Mouse (Mus musculus) heart, postnatal 14 days (tissue): ENCODE results near the gene Zfhx3. TPM values are rescaled to one million over a fixed set of nuclear protein-coding genes. Genes with fewer than 3 reads are reported as not detected.

ENCODE experiments used
- DNase-seq, 2 experiments: peaks; one replicate each; pipeline ENCODE4 v3.0.0; 2021 to 2022
- intact Hi-C: fragments of 180-260 bp; cut with DNase I; formaldehyde crosslinking; loops from one replicate; pipeline ENCODE4 v1.15.1; 2025
- total RNA-seq, 2 experiments: library from RNA; stranded (reverse); gene quantifications; 2 replicates each; pipeline ENCODE4 v1.2.3; 2021

Gene Zfhx3
- total RNA-seq, 2 experiments from 2014 or later, result 8.2 to 8.8 TPM

DNA sequence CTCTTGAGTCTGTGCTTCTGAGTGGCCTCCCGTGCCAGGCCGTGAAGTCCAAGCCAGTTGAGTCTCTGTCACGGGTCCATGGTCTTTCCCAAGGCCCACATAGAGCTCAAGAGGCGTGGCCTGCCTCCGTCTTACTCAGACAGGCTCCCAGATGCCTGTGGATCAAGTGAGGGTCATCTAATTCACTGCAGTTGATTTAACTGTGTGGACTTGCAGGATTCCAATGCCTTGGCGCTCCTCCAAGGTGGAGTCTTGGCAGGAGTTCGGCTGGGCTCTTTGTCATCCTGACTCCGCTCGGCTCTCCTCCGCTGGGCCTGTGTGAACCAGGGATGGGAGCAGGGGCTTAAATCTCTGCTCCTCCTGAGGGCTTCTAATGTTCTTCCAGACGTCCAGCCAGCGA lies 855.6 kb downstream of the Zfhx3 start:
- intact Hi-C loops, result loop anchor here (5.0 to 10.0 kb wide), 4 partner anchors 86 to 387 kb away; no protein-coding TSS in a partner anchor
- DNase-seq, result peak; percentile 89 to 92

DNA sequence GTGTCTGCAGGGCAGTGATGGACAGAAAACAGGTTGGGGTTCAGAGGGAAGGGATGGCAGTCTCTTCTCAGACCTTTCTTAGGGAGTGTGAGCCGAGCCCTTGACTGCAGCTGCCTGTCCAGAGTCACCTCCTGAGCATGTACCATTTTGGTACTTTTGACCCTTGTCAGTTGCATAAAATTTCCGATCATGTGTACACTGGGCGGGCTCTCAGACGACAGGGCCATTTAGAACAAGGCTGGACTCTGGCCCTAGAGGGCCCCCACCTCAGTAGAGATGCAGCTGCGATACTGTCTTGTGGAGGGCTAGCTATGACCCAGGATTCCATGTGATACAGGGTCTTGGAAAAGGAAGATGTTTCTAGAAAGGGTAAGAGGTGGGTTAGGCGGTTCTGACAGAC lies 856.8 kb downstream of the Zfhx3 start:
- DNase-seq, result no peak
- intact Hi-C loops, result loop anchor here (5.0 to 10.0 kb wide), 4 partner anchors 87 to 386 kb away; no protein-coding TSS in a partner anchor

DNA sequence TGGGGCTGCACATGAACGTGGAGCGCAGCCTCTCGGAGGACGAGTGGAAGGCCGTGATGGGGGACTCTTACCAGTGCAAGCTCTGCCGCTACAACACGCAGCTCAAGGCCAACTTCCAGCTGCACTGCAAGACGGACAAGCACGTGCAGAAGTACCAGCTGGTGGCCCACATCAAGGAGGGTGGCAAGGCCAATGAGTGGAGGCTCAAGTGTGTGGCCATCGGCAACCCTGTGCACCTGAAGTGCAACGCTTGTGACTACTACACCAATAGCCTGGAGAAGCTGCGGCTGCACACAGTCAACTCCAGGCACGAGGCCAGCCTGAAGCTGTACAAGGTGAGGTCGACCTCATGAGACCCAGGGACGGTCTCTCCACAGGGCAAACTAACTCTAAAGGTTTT lies 857.9 kb downstream of the Zfhx3 start:
- intact Hi-C loops, result no loop called here
- peak in 1 of 2 experiments; percentile 32 for DNase-seq

DNA sequence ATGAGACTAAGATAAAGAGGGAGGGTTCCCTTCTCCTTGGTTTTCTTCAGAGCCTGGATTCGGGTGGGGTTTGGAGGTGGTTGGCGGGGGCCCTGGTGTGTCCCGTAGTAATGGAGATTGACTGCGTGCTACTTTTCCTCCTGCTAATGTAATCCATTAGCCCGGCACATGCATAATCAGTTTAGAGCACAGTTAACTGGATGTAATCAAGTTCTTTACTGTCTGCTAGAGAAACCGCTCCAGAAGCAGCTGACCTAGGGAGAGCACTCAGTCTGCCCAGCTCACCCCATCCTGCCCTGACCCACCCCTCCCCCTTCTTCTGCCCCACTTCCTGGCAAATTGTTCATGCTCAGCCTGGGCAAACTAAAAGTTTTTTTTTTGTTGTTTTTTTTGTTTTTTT lies 860.6 kb downstream of the Zfhx3 start:
- intact Hi-C loops, result no loop called here
- no peak for DNase-seq

DNA sequence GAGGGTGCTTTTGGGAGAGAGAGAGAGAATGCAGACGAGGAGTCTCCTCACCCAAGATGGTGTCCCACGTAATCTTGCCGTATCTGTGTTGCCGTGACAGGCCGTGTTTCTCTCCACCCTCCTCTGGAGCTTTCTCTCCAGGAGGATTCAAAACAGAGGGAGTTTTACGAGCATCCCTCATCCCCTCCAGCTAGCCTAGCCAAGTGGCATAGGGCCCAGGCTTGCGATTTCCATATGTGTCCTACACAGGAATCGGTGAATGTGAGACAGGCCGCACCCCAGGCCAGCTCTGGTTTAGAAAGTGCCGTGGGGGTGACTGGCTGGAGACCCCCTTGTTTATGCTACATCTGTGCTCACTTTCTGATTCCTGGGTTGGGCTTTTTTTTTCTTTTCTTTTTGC lies 869.2 kb downstream of the Zfhx3 start:
- intact Hi-C loops, result no loop called here
- DNase-seq, result peak in 1 of 2 experiments; percentile 27

DNA sequence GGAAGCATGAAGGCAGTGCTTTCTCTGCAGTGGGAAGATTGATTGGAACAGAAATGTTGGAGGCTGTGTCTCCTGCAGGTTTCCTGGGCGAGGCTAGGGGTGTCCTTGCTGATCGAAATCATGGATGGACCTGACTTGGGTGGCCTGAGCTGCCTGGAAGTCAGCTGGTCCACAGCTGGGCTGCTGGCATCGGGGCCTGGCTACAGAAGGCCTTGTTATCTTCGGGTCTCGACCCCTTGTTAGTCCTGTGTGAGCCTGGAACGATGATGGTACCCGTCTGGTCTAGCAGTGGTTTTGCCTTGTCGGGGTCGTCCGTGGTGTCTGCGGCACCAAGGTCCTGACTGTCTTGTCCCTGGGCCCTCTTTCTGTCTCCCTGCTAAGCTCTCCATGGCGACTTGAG lies 870.9 kb downstream of the Zfhx3 start:
- peak; percentile 22 to 33 for DNase-seq
- intact Hi-C loops, result no loop called here

DNA sequence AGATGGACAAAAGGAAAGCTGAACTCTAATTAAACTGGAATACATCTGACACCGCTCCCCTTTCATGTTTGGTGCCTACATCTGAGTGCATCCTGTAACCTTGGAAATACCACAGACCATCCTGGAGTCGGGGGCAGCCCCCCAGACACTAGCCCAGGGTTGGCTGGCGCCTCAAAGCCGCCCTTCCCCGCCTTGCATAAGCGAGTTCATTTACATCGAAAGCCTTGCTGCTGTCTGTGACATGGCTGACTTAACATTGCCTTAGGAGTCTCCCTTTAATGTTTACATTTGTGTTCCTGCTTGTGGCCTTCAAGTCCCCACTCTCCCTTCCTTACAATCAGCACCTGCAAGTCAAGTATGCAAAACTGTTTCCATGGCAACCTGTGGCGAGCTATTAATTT lies 876.8 kb downstream of the Zfhx3 start:
- intact Hi-C loops, result no loop called here
- no peak for DNase-seq

DNA sequence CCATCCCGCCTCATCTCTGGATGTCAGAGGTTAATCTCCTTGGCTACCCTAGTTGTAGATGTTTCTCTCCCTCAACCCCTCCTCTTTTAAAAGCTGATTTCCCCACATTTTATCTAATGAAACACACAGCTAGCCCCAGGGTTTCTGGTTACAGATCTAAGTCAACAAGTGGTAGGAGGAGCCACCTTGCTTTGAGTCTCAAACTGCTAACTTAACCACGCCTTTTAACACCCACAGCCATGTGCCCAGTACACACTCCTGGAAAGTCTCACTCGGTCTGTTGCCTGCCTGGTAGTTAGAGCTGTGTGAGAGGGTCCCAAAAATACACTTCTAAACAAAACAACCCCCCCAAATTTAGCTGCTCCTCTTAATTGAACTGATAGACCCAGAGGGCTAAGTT lies 877.4 kb downstream of the Zfhx3 start:
- no peak for DNase-seq
- intact Hi-C loops, result no loop called here

DNA sequence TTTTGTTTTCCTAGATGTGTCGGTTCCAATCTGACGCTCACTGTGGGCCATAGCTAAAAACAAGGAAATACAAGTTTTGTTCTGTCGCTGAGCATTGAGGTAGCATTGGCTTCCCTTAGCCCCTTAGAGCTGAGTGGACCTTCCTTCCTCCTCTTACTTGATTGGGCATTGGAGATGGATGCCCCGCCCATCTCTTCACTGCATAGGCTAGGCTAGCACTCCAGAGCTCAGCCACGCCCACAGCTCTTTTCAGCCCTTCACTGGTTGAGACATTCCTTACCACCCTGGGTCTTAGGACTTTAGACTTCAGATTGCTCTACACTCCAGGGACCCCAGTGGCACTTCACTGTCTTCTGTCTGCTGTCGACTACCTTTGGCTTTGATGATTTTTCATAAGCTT lies 878.2 kb downstream of the Zfhx3 start:
- intact Hi-C loops, result no loop called here
- peak; percentile 21 to 28 for DNase-seq

DNA sequence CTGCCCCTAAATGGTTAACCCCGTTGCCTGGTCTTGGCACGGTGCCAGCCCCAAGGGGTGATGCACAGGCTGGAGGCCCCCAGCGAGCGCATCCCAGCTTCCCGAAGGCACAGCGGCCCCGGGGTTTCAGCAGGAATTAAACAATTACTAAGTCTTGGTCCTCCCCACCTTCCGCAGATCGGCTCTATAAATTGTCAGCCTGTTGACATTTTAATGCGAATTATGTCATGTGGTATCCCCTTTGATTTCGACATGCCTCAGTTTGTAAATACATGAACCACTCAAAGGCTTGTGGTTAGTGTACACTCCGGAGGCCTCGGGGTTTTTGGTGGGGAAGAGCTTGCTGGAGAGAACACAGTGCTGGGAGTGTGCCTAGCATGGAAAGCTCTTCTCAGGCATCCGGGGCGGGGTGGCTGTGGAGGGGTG lies 880.4 kb downstream of the Zfhx3 start:
- intact Hi-C loops, result no loop called here
- DNase-seq, result no peak

DNA sequence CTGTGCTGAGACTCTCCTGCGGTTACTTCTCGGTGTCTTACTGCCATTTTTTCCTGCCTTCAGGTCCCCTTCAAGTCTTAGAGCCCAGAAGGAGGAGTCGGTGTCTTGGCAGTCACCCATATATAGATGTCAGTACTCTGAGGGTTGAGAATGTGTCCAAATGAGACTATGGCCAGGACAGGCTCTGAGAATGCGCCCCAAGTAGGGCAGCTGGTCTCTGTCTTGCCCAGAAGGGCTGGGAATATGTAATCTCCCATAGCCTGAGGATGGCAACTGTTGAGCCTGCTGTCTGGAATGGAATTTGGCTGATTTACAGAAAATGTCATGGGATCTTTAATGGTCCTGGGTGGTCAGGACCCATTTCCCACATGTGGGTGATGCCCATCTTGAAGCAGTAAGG lies 881.6 kb downstream of the Zfhx3 start:
- no peak for DNase-seq

DNA sequence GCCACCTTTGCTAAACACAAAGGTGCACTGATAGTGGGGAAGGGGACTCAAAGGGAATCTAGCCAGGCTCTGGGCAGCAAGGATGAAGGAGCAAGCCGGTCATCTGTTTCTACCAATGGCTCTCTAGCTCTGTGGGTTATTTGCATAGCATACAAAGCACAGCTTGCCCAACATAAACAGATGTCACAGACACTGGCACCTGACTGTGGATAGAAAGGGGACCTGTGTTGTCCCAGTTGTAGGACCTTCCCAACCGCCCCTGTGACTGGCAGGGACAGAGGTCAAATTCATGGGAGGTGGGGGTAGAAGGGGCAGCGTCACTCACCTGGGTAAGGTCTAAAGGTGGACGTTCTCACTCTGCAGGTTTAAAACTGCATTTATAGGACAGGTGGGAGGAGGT lies 884.0 kb downstream of the Zfhx3 start:
- intact Hi-C loops, result no loop called here
- no peak for DNase-seq

More for the DNA sequence above, 881.6 kb downstream of the Zfhx3 start:
- intact Hi-C loops, result no loop called here

DNA sequence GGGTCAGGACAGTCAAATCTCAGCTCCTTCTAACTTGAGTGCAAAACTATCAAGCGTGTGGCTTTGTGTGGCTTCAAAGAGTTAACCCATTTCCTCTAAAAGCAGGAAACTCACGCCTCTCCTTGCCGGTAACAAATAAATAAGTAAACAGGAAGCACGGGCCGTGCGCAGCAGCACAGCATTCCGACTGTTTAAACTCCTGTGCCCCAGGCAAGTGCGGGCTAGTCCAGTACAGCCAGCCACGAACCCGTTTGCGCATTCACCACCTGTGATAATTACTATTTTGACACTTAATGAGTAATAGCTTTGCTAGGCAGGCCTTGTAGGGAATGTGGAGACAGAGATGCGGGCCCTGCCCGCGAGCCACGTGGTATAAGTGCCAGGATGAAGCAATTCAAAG lies 885.0 kb downstream of the Zfhx3 start:
- DNase-seq, result no peak
- intact Hi-C loops, result no loop called here

DNA sequence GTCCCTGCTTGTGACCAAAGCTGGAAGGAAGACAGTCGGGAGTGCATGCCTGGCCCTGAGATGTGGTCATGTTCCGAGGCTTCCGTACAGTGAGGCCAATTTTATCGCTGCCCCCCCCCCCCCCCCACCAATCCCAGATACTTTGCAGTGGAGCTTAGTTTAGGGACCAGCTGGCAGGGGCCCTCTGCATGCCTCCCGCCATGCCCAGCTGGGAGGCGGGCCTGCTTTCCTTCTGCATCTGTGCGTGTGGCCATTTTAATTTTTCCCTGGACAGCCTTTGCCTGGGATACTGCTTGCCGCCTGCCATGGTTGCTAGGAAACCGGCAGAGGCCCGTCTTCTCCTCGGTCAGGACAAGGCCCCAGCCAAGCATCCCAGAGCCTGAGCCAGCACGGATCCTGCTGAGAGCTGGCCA lies 886.9 kb downstream of the Zfhx3 start:
- intact Hi-C loops, result no loop called here
- DNase-seq, result peak; percentile 47 to 51

DNA sequence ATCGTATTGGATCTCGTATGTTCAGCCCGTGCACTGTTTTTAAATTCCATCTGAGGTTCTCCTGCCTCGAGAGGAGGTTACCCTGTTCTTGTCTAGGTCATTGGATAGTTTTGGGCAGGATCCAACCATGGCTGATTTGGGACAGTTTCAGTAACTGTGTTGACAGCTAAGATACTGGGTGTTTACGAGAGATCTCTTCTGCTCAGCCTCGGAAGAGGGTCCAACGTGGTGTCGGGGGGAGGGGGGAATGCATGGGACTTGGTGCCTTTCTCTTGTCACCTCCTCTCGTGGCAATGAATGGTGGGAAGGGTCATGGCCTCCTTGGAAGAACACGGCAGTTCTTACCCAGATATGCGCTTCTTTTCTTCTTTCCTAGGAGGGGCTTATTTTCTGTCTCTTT lies 892.7 kb downstream of the Zfhx3 start:
- DNase-seq, result no peak
- intact Hi-C loops, result no loop called here

DNA sequence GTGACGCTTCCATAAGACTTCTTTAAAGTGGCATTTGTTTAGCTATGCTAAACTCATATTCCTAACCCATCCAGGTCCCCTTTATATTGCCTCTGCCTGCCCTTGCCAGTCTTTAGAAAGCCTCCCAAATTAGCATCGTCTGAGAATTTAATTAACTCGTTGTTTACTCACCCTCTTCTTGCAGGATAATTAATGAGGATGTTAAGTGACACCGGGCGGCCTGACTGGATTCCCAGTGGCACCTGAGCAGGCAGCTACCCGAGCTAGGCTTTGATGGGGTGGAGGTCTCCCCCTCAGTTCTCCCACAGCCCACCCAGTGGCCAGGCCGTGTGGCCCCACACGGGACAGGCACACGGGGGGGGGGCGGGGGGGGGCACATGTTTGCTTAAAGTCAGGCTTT lies 895.3 kb downstream of the Zfhx3 start:
- DNase-seq, result no peak
- intact Hi-C loops, result no loop called here

DNA sequence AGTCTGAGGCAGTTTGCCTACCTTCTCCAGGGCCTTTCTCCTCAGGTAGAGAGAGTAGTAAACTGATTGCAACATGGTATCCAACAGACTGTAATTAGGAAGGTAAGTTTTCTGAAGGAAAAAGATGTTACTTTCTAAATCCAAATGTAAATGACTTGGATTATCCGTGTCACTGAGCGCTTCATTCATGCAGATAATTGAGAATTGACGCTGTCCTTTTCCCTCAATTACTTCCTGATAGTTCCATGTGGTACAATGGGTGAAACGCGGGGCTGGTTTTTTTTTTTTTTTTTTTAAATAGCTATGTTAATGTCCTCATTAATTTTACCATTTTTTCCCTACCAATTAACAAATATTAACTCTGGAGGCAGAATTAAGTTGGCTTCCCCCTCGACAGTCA lies 896.3 kb downstream of the Zfhx3 start:
- intact Hi-C loops, result no loop called here
- DNase-seq, result no peak

DNA sequence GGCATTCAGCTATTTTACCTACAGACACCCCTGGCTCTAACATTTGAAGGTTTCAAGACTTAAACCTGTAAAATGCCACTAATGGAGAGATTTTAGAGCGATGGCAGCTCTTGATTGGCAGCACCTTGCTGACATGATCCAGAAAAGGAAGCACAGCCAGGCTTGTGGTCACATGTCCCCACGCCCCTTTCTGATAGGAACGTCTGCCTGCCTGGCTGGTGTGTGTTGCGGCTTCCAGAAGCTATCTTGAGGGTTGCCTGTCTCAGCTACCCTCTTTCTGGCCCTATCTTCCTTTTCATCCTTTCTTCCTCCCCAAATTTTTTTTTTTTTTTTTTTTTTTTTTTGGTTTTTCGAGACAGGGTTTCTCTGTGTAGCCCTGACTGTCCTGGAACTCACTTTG lies 899.9 kb downstream of the Zfhx3 start:
- intact Hi-C loops, result no loop called here
- DNase-seq, result no peak

DNA sequence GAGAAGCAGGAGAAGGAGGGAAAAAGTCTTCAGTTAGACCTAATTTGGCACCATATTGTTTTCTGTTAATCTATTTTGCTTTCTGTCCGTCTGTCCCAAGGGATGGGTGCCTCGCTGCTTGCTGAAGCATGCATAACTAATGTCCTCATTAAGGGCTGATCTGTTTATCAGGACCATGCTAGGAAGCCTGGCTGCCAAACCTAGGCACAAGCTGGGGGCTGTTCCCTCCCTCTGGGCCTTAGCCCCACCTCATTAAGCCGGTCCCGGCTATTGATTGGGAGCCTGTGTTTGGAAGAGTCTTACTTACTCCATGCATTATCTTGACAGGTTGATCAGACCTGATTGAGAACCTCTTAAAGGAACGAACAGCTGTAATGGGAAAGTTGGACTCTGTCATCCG lies 903.7 kb downstream of the Zfhx3 start:
- DNase-seq, result no peak
- intact Hi-C loops, result no loop called here

DNA sequence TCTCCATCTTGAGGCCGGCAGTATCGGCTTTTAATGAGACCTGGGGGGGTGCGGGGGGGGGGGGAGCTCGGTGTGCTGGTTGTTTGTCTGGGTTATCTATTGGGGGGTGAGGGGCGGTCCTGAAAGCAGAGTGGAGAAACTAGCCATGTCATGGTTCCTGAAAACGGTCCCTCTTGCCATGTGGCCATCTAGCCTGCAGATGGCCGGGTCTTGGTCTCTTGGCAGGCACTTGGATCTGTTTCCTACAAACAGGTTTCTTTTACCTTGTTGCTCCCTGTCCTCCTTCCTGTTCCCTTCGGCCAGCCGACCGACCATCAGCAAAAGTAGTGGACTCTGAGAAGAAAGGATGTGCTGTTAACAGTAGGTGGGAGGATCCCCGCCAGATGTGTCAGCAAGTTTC lies 904.4 kb downstream of the Zfhx3 start:
- DNase-seq, result peak in 1 of 2 experiments; percentile 13
- intact Hi-C loops, result no loop called here

DNA sequence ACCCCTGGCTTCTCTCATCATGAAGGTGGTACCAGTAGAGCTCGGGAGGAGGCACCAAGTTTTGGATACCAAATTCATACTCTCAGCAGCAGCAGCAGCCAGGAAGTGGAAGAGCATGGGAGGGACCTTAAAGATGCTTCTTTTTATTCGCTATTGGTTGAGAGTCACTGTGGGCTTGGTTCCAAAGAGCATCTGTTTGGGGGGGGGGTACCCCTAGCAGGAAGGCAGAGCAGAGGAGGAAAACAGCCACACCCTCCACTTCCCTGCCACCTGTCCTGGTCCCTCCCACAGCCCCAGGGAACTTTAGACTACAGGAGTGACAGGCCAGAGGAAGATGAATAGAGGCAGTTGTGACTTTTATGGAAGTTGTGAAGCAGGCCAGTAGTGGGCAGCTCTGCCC lies 904.9 kb downstream of the Zfhx3 start:
- intact Hi-C loops, result no loop called here
- DNase-seq, result no peak

DNA sequence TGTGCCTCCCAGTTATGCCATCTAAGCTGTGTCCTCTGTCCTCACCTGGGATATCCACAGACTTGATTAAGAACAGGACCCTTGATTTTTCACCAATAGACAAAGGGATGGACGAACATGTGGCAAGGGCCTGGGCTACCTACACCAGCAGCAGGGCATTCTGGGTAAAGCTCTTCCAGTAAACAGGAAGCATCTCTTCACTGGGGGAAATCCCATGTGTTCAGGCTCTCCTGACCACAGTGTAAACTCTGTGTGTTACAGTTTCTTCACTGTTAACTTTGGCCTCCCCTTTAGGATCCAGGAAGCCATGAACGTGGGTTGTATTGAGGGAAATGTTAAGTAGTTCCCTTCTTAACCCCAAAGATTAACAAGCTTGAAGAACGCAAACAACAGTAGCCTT lies 906.0 kb downstream of the Zfhx3 start:
- intact Hi-C loops, result no loop called here

DNA sequence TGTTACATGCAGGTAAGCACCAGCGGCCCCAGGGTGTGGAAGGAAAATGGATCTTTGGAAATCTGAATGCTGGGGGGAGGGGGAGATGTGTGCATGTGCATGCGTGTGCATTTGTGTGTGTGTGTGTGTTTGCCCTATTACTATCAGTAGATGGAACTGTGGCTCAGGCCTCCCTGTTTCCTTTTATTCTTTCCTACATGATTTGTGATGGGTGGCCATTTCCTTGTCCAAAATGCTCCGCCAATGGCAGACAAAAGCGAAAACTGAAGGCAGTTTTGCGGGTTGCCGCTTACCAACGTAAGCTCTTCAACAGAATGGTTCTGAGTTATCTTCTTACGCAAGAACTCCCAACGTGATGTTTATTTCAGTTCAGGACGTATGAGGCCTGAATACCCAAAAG lies 910.6 kb downstream of the Zfhx3 start:
- intact Hi-C loops, result loop anchor here (5.0 kb wide), 1 partner anchor 59 kb away; no protein-coding TSS in a partner anchor
- no peak for DNase-seq

More for the DNA sequence above, 906.0 kb downstream of the Zfhx3 start:
- DNase-seq, result no peak
